Mouse (Mus musculus): Measurements from ENCODE around the gene Lamc2. TPM values are rescaled to one million over a fixed set of nuclear protein-coding genes. Genes with fewer than 3 reads are reported as not detected.
"Not testable (repeated sequence)": the region's sequence is repeated elsewhere in the genome, so short reads cannot be mapped to it uniquely, and the experiment has no call there.

The Lamc2 gene
- polyA plus RNA-seq, 1 experiment: 1.3 TPM

DNA sequence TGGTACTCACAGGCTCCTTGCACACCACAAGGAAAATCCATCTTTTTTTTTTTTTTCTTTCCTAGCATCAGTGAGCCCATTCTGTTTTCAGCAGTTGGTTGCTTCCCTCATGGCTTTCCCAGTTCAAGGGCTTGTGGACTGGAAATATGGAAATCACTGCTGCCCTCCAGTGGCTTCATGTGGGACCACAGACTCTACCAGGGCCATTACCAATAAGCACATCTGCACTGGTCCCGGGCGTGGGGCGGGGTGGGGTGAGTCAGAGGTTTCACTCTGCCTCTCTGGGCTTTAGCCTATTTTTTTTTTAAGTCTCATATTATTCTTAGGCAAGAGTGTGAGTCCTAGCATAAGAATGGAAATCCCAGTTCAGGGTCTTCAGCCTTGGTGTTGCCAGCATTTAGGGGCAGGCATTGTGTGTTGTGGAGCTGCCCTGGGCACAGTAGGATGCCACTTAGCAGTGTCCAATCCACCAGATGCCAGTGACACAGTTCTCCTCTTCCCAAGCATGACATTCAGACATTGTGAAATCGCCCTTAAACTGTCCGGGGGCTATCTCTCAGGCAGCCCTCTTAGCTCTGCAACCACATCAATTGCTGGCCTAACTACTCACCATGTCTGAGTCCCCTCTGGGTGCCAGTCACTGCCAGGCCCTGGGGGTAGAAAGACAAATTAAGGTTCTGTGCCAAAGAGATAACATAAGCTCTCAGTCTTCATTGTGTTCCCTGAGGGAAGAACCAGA, 93.8 kb downstream of the Lamc2 start:
- Histone ChIP-seq H3K27me3 (ENCODE audit: control insufficient read depth, insufficient read depth, low read length) (no peaks in the 10 kb centered on the region), H3K27ac (ENCODE audit: insufficient read depth, low read length) (0 out of 2 replicates have a peak overlapping the region, but pooled peaks have one; percentile 45), H3K4me3 (replicated peaks; ENCODE audit: insufficient read depth, low read depth, low read length) (no peak overlapping the region), H3K4me1 (ENCODE audit: control insufficient read depth, insufficient read depth, low read length) (peaks cover 14% of the 10 kb centered on the region; the same call in 1 of the 2 replicates)
- TF ChIP-seq POLR2A (IDR thresholded peaks at IDR 0.05; ENCODE audit: borderline replicate concordance, insufficient read depth, low read length): no peak
- peak; percentile 80 for TF ChIP-seq CTCF (IDR thresholded peaks at IDR 0.05; ENCODE audit: borderline replicate concordance, insufficient read depth, low read depth, low read length)
- peak; percentile 78 to 82 for DNase-seq
- WGBS: 54% methylated on average over 5 of the region's 5 CpGs

DNA sequence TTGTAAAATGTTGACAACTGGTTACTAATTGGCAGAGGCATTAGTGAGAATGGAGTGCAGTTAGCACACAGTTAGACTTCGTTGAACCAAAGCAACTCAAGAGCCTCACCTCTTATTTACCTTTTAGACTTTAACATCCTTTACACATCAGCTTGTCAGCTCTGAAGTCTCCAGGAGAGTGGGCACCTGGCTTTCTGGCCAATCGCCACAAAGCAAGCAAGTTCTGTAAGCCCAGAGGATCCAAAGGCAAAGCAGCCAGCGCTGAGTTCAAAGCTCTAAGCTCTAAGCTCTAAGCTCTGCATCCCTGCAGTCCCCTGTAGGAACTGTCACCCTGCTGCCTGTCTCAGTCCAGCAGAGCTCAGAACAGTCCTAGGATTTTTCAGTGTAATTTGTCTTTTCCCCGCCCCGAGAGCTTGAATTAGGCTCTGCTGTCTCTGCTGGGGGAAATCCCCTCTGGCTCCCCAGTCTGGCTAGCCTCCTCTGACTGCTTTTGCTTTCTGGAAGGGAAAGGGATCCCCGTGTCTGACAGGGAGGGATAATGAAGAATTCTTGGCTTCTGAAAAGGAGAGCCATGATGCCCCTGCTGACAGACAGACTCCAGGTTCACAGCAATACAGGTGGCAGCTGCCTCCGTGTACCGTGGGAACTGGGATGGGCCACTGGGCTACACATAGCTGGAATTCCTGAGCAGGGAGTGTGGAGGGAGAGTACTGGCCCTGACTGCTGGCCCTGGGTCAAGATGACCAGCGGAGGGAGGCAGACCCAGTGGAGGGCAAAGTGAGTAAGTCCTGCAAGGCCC, 94.6 kb downstream of the Lamc2 start:
- Histone ChIP-seq H3K27me3 (ENCODE audit: control insufficient read depth, insufficient read depth, low read length) (no peaks in the 10 kb centered on the region), H3K4me3 (replicated peaks; ENCODE audit: insufficient read depth, low read depth, low read length) (no peak overlapping the region), H3K27ac (ENCODE audit: insufficient read depth, low read length) (peak overlapping the region; percentile 45; the same call in 1 of the 2 replicates), H3K4me1 (ENCODE audit: control insufficient read depth, insufficient read depth, low read length) (peaks cover 14% of the 10 kb centered on the region; the same call in 1 of the 2 replicates)
- 36% methylated on average over 9 of the region's 9 CpGs for WGBS
- DNase-seq: no peak
- TF ChIP-seq POLR2A (IDR thresholded peaks at IDR 0.05; ENCODE audit: borderline replicate concordance, insufficient read depth, low read length): no peak
- TF ChIP-seq CTCF (IDR thresholded peaks at IDR 0.05; ENCODE audit: borderline replicate concordance, insufficient read depth, low read depth, low read length): no peak

GRCm38 (mm10) chr1:153090807-153091206, 95.4 kb downstream of the Lamc2 start:
- Histone ChIP-seq H3K4me3 (replicated peaks; ENCODE audit: insufficient read depth, low read depth, low read length) (no peak overlapping the region), H3K27me3 (ENCODE audit: control insufficient read depth, insufficient read depth, low read length) (no peaks in the 10 kb centered on the region), H3K4me1 (ENCODE audit: control insufficient read depth, insufficient read depth, low read length) (peaks cover 14% of the 10 kb centered on the region; the same call in 1 of the 2 replicates), H3K27ac (ENCODE audit: insufficient read depth, low read length) (no peak overlapping the region)
- no peak for DNase-seq
- TF ChIP-seq CTCF (IDR thresholded peaks at IDR 0.05; ENCODE audit: borderline replicate concordance, insufficient read depth, low read depth, low read length) (no peak), POLR2A (IDR thresholded peaks at IDR 0.05; ENCODE audit: borderline replicate concordance, insufficient read depth, low read length) (no peak)
- 78% methylated on average over 4 of the region's 4 CpGs for WGBS

- DNase-seq: no peak
- Histone ChIP-seq H3K27me3 (ENCODE audit: control insufficient read depth, insufficient read depth, low read length) (no peaks in the 10 kb centered on the region), H3K27ac (ENCODE audit: insufficient read depth, low read length) (no peak overlapping the region), H3K4me1 (ENCODE audit: control insufficient read depth, insufficient read depth, low read length) (peaks cover 17% of the 10 kb centered on the region; the same call in 1 of the 2 replicates), H3K4me3 (replicated peaks; ENCODE audit: insufficient read depth, low read depth, low read length) (no peak overlapping the region)
- 73% methylated on average over 2 of the region's 2 CpGs for WGBS
- TF ChIP-seq CTCF (IDR thresholded peaks at IDR 0.05; ENCODE audit: borderline replicate concordance, insufficient read depth, low read depth, low read length) (no peak), POLR2A (IDR thresholded peaks at IDR 0.05; ENCODE audit: borderline replicate concordance, insufficient read depth, low read length) (no peak)
Measured at GRCm38 (mm10) chr1:153090081-153090480, 96.2 kb downstream of the Lamc2 start.

DNA sequence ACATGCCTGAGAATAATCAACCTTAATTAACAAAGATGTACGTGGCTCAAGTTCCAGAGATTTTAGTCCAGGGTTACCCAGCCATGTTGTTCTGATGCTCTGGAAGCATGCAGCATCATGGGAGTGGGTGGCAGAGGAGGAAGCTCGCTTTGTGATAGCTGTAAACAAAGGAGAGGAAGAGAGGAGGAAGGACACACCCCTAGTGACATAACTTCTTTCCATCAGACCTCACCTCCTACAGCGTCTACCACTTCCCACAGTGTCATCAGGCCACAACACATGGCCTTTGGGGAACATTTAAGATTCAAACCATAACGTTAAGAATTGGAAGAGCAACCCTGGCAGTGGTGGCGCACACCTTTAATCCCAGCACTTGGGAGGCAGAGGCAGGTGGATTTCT, 98.5 kb downstream of the Lamc2 start:
- TF ChIP-seq POLR2A (IDR thresholded peaks at IDR 0.05; ENCODE audit: borderline replicate concordance, insufficient read depth, low read length) (no peak), CTCF (IDR thresholded peaks at IDR 0.05; ENCODE audit: borderline replicate concordance, insufficient read depth, low read depth, low read length) (no peak)
- no peak overlapping the region for H3K27ac ChIP-seq (ENCODE audit: insufficient read depth, low read length)
- H3K4me3 ChIP-seq (replicated peaks; ENCODE audit: insufficient read depth, low read depth, low read length): no peak overlapping the region
- peaks cover 34% of the 10 kb centered on the region for H3K4me1 ChIP-seq (ENCODE audit: control insufficient read depth, insufficient read depth, low read length)
- WGBS: 88% methylated on average over 5 of the region's 5 CpGs
- no peak for DNase-seq
- no peaks in the 10 kb centered on the region for H3K27me3 ChIP-seq (ENCODE audit: control insufficient read depth, insufficient read depth, low read length)

GRCm38 (mm10) chr1:153085198-153085597, 101.0 kb downstream of the Lamc2 start:
- no peak for DNase-seq
- Histone ChIP-seq H3K4me1 (ENCODE audit: control insufficient read depth, insufficient read depth, low read length) (peaks cover 21% of the 10 kb centered on the region), H3K4me3 (replicated peaks; ENCODE audit: insufficient read depth, low read depth, low read length) (no peak overlapping the region), H3K27me3 (ENCODE audit: control insufficient read depth, insufficient read depth, low read length) (no peaks in the 10 kb centered on the region), H3K27ac (ENCODE audit: insufficient read depth, low read length) (peak overlapping the region; percentile 23; the same call in 1 of the 2 replicates)
- no peak for TF ChIP-seq CTCF (IDR thresholded peaks at IDR 0.05; ENCODE audit: borderline replicate concordance, insufficient read depth, low read depth, low read length)
- no peak for TF ChIP-seq POLR2A (IDR thresholded peaks at IDR 0.05; ENCODE audit: borderline replicate concordance, insufficient read depth, low read length)
- WGBS: 67% methylated on average over 5 of the region's 5 CpGs

DNA sequence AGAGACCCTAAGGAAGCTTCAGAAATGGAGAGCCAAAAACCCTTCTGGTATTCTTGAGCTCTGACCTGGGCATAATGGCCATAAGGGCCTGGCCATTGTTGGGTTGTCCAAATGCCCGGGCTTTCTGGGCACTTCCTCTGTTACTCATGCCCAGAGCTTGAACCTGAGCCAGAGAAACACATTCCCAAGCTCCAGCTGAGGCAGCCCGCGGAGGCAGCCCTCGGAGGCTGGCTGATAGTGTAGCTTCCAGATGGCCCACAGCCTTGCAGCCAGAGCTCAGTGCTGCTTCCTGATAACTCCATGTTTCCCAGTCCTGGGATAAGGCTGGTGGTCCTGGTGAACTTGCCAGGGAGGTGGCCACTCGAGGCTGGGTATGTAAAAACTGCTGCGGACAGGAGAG, 102.1 kb downstream of the Lamc2 start:
- no peak for TF ChIP-seq CTCF (IDR thresholded peaks at IDR 0.05; ENCODE audit: borderline replicate concordance, insufficient read depth, low read depth, low read length)
- no peak for TF ChIP-seq POLR2A (IDR thresholded peaks at IDR 0.05; ENCODE audit: borderline replicate concordance, insufficient read depth, low read length)
- H3K27ac ChIP-seq (ENCODE audit: insufficient read depth, low read length): peak overlapping the region; percentile 23
- 3% methylated on average over 6 of the region's 6 CpGs for WGBS
- no peaks in the 10 kb centered on the region for H3K27me3 ChIP-seq (ENCODE audit: control insufficient read depth, insufficient read depth, low read length)
- DNase-seq: peak; percentile 80 to 90
- no peak overlapping the region for H3K4me3 ChIP-seq (replicated peaks; ENCODE audit: insufficient read depth, low read depth, low read length)
- H3K4me1 ChIP-seq (ENCODE audit: control insufficient read depth, insufficient read depth, low read length): peaks cover 21% of the 10 kb centered on the region

DNA sequence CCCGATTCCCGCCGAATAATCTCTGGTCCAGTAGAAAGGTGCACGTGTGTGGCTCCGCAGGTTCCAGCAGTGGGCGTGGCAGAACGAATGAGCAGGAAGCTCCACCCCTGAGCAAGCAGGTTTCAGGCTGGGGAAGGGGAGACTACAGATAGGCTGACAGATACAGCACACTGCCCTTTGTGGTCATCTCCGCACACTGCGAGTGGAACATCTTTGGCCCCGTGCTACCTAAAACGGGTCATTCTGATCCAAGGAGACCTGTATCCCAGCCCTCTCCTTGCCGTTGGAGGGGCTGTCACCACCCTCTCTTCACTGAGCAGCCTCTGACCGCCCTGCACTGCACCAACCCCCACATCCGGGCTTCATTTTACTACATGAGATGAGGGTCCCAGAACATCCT, 103.0 kb downstream of the Lamc2 start:
- DNase-seq; H3K27me3 ChIP-seq (ENCODE audit: control insufficient read depth, insufficient read depth, low read length); H3K4me3 ChIP-seq (replicated peaks; ENCODE audit: insufficient read depth, low read depth, low read length): not testable (repeated sequence)
- Histone ChIP-seq H3K27ac (ENCODE audit: insufficient read depth, low read length) (peak overlapping the region; percentile 89), H3K4me1 (ENCODE audit: control insufficient read depth, insufficient read depth, low read length) (peaks cover 21% of the 10 kb centered on the region)
- 94% methylated on average over 9 of the region's 14 CpGs for WGBS
